Mouse (Mus musculus) neural tube, embryonic 11.5 days (tissue): ENCODE results near the gene Epsti1. TPM values are rescaled to one million over a fixed set of nuclear protein-coding genes. Genes with fewer than 3 reads are reported as not detected.

Source experiments
- ATAC-seq: fragments of 200-750 bp; cut with Nextera tagmentation; 2 replicates; pipeline ENCODE4 v1.8.0; 2017; ENCODE audit warnings: moderate number of reproducible peaks, mild to moderate bottlenecking, moderate TSS enrichment, moderate library complexity; ENCODE audit not compliant: insufficient read depth, low FRiP score, low TSS enrichment
- DNase-seq: peaks from one replicate; pipeline ENCODE4 v3.0.0-alpha.2; 2015; ENCODE audit warnings: low spot score
- H3K27ac ChIP-seq: fragments of 300-500 bp; sonication (generic); 2 replicates; pipeline ENCODE4 v1.5.1; 2014; ENCODE audit warnings: low read depth, mild to moderate bottlenecking, low read length
- H3K27me3 ChIP-seq: fragments of 300-500 bp; sonication (generic); 2 replicates; pipeline ENCODE4 v1.6.1; 2014; ENCODE audit warnings: mild to moderate bottlenecking, low read length, mixed read lengths; ENCODE audit not compliant: control insufficient read depth, insufficient read depth
- H3K36me3 ChIP-seq: fragments of 300-500 bp; sonication (generic); 2 replicates; pipeline ENCODE4 v1.6.1; 2014; ENCODE audit warnings: mild to moderate bottlenecking, low read length, moderate library complexity, mixed read lengths; ENCODE audit not compliant: control insufficient read depth, insufficient read depth
- H3K4me1 ChIP-seq: fragments of 300-500 bp; sonication (generic); 2 replicates; pipeline ENCODE4 v1.6.1; 2014; ENCODE audit warnings: low read length, mixed read lengths; ENCODE audit not compliant: control insufficient read depth, insufficient read depth
- H3K4me2 ChIP-seq: fragments of 300-500 bp; sonication (generic); 2 replicates; pipeline ENCODE4 v1.6.1; 2014; ENCODE audit warnings: low read depth, mild to moderate bottlenecking, moderate library complexity
- H3K4me3 ChIP-seq: fragments of 300-500 bp; sonication (generic); 2 replicates; pipeline ENCODE4 v1.5.1; 2014; ENCODE audit warnings: low read depth, low read length
- H3K9ac ChIP-seq: fragments of 300-500 bp; sonication (generic); 2 replicates; pipeline ENCODE4 v1.6.1; 2014; ENCODE audit warnings: mild to moderate bottlenecking, low read length
- H3K9me3 ChIP-seq: fragments of 300-500 bp; sonication (generic); 2 replicates; pipeline ENCODE4 v1.6.1; 2016; ENCODE audit warnings: low read length; ENCODE audit not compliant: control insufficient read depth
- WGBS: fragments of 180-500 bp; shearing (Covaris S2); extraction: QIAGEN DNeasy Blood & Tissue Kit; methylation state at CpG from one replicate; pipeline ENCODE4 v1.1.7; 2014; 5-methylcytosine and 5-hydroxymethylcytosine counted together
- polyA plus RNA-seq: library from polyadenylated mRNA; unstranded; fragments of >200 nt; fragmentation: Nextera tagmentation; extraction: Ambion mirVana; gene quantifications from 2 replicates; pipeline ENCODE4 v1.2.1, GENCODE M21; 2014

Epsti1 gene
- polyA plus RNA-seq, 1 experiment from 2014 or later, result not detected

GRCm38 (mm10) chr14:77961741-77962140 is 57.7 kb downstream of the Epsti1 start:
- H3K27me3 ChIP-seq, result no peaks in the 10 kb centered on the region
- H3K36me3 ChIP-seq, result no peaks in the 10 kb centered on the region
- DNase-seq (no peak), ATAC-seq (no peak)
- no peaks in the 10 kb centered on the region for H3K9me3 ChIP-seq
- H3K9ac ChIP-seq, result no peak overlapping the region
- WGBS, result 77% methylated on average over 6 of the region's 6 CpGs
- H3K4me3 ChIP-seq, result no peak overlapping the region
- H3K4me1 ChIP-seq, result no peaks in the 10 kb centered on the region
- H3K27ac ChIP-seq, result no peak overlapping the region
- no peak overlapping the region for H3K4me2 ChIP-seq

DNA sequence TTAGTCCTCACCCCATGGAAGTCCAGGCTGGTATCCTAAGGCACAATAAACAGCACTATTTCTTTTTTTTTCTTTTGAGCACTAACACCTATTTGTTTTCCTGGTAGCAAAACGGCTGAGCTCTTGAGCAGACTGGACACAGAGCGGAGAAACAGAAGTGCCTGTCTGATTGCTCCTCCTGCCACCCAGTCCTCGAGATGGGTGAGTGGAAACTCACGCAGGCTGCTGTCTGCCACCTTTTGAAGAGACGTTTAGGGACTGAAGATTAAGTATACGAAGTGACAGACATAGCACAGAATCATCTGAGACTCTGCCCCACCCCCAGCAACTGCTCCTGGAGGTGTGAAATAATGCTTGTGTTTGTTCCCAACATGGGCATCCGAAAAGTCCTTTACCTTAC is 59.5 kb downstream of the Epsti1 start:
- no peaks in the 10 kb centered on the region for H3K27me3 ChIP-seq
- no peak for ATAC-seq
- DNase-seq, result no peak
- no peak overlapping the region for H3K27ac ChIP-seq
- H3K36me3 ChIP-seq, result no peaks in the 10 kb centered on the region
- 56% methylated on average over 7 of the region's 7 CpGs for WGBS
- no peak overlapping the region for H3K4me2 ChIP-seq
- no peaks in the 10 kb centered on the region for H3K4me1 ChIP-seq
- H3K9ac ChIP-seq, result no peak overlapping the region
- H3K9me3 ChIP-seq, result no peaks in the 10 kb centered on the region
- no peak overlapping the region for H3K4me3 ChIP-seq

DNA sequence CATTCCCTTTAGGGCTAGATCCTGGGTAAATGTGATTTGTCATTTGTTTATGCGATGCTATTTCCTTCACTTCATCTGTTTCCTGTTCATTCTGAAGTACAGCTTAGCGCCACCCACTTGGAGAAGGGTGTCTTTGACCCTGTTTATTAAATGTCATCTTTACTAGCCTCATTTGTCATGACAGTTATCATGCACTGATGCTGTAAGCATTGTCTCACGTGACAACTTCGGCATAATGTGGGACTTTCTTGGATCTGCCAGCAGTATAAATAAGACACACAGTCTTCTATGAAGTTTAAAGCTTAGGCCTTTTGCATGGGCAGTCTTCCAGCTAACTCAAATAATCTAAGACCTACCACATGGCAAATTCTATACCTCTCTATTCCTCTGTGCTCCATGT is 67.3 kb downstream of the Epsti1 start:
- Histone ChIP-seq H3K4me3 (no peak overlapping the region), H3K4me1 (no peaks in the 10 kb centered on the region), H3K9ac (no peak overlapping the region), H3K9me3 (no peaks in the 10 kb centered on the region), H3K36me3 (no peaks in the 10 kb centered on the region), H3K4me2 (no peak overlapping the region), H3K27ac (no peak overlapping the region), H3K27me3 (no peaks in the 10 kb centered on the region)
- 91% methylated on average over 4 of the region's 4 CpGs for WGBS
- ATAC-seq (no peak), DNase-seq (no peak)

DNA sequence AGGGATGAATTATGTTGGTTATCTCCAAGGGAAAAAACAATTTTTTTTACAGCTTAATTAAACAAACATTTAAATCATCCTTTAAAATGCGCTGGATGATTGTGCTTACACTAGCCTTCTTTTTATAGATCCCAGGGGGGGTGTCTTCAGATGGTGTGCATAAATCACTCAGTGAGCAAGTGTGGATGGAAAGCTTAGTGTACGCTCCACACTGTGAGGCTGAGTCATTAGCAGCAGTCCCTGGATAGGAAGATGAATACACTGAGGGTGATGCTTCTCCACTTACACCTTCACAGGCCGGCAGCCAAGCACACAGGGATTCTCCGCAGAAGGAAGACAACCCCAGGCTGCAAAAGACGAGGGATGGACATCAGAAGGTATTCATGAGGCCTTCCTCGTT is 70.2 kb downstream of the Epsti1 start:
- Histone ChIP-seq H3K4me3 (no peak overlapping the region), H3K9ac (no peak overlapping the region), H3K36me3 (no peaks in the 10 kb centered on the region), H3K27me3 (no peaks in the 10 kb centered on the region), H3K4me1 (no peaks in the 10 kb centered on the region), H3K4me2 (no peak overlapping the region), H3K9me3 (no peaks in the 10 kb centered on the region), H3K27ac (no peak overlapping the region)
- no peak for DNase-seq
- 62% methylated on average over 6 of the region's 6 CpGs for WGBS
- ATAC-seq, result no peak

DNA sequence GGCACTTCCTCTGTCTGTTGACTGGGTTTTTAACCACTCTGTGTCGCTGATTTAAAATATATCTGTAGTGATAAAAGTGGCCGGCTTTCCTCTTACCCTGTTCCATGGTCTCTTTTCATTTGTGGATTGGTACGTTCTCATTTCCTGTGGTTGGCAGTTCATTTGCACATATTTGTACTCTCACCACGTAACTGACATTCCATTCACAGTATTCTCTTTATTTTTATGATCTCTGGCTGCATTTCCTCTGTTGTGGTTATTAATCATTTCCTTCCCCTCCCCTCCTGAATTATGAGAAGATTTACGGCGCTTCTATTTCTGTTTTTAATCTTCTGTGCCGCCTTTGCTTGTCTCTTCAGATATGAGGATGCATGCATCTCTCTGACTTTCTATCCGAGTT is 71.7 kb downstream of the Epsti1 start:
- Histone ChIP-seq H3K9ac (no peak overlapping the region), H3K9me3 (no peaks in the 10 kb centered on the region), H3K4me2 (no peak overlapping the region), H3K4me3 (no peak overlapping the region), H3K27ac (no peak overlapping the region), H3K36me3 (no peaks in the 10 kb centered on the region), H3K4me1 (no peaks in the 10 kb centered on the region), H3K27me3 (no peaks in the 10 kb centered on the region)
- DNase-seq (no peak), ATAC-seq (no peak)
- WGBS, result 80% methylated on average over 8 of the region's 8 CpGs

DNA sequence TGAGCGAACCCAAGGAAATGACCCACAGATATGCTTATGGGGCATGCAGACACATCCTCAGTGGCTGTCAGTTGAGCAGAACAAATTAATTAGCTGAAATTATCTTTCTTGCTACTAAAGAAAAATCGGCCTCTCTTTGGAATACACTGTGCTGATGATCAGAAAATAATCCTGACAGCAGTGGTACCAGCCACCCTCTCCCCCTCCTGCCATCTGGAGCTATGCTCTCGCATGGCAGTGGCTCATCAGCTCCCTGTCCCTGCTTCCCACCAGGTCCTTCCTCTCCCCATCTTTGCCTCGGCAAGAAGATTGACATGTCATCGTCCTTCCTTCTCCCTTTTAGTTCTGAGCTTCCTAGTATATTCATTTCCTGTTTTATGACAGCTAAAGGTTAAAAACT is 77.5 kb downstream of the Epsti1 start:
- 78% methylated on average over 5 of the region's 5 CpGs for WGBS
- Histone ChIP-seq H3K4me2 (no peak overlapping the region), H3K9ac (no peak overlapping the region), H3K4me1 (no peaks in the 10 kb centered on the region), H3K27ac (no peak overlapping the region), H3K36me3 (no peaks in the 10 kb centered on the region), H3K4me3 (no peak overlapping the region), H3K27me3 (no peaks in the 10 kb centered on the region), H3K9me3 (no peaks in the 10 kb centered on the region)
- DNase-seq (no peak), ATAC-seq (no peak)

DNA sequence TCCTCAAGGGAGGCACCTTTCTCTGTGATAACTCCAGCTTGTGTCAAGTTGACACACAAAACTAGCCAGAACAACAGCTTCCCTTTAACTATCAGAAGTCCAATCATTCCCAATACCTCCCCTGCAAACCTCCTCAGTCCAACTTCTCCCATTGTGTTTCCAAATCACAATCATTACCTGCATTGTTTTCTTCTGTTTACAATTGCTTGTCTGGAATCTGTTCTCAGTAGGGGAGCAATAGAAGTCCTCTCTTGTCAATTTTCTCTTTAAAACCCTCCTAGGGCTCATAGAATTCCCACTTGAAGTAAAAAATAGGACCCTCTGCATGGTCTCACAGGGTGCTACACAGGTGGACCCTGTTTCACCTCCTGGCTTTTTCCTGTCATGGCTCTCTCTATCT is 93.7 kb downstream of the Epsti1 start:
- ATAC-seq (no peak), DNase-seq (no peak)
- Histone ChIP-seq H3K4me3 (no peak overlapping the region), H3K9me3 (no peaks in the 10 kb centered on the region), H3K4me1 (no peaks in the 10 kb centered on the region), H3K27ac (no peak overlapping the region), H3K9ac (no peak overlapping the region), H3K36me3 (no peaks in the 10 kb centered on the region), H3K4me2 (no peak overlapping the region), H3K27me3 (no peaks in the 10 kb centered on the region)

GRCm38 (mm10) chr14:78004486-78004885 is 100.4 kb downstream of the Epsti1 start:
- Histone ChIP-seq H3K4me1 (no peaks in the 10 kb centered on the region), H3K27me3 (no peaks in the 10 kb centered on the region), H3K4me2 (no peak overlapping the region), H3K9me3 (no peaks in the 10 kb centered on the region), H3K9ac (no peak overlapping the region), H3K27ac (no peak overlapping the region), H3K4me3 (no peak overlapping the region), H3K36me3 (no peaks in the 10 kb centered on the region)
- 84% methylated on average over 4 of the region's 4 CpGs for WGBS
- DNase-seq (no peak), ATAC-seq (no peak)

- H3K27me3 ChIP-seq, result no peaks in the 10 kb centered on the region
- no peaks in the 10 kb centered on the region for H3K36me3 ChIP-seq
- H3K4me1 ChIP-seq, result no peaks in the 10 kb centered on the region
- H3K9me3 ChIP-seq, result no peaks in the 10 kb centered on the region
- DNase-seq (peak; percentile 53), ATAC-seq (no peak)
- no peak overlapping the region for H3K4me2 ChIP-seq
- no peak overlapping the region for H3K27ac ChIP-seq
- no peak overlapping the region for H3K4me3 ChIP-seq
- H3K9ac ChIP-seq, result no peak overlapping the region
- WGBS, result 28% methylated on average over 6 of the region's 6 CpGs
Measured at GRCm38 (mm10) chr14:78008019-78008418, 104.0 kb downstream of the Epsti1 start.
